Mouse (Mus musculus): ENCODE results near the gene Dyrk4. TPM values are rescaled to one million over a fixed set of nuclear protein-coding genes. Genes with fewer than 3 reads are reported as not detected.

Dyrk4 gene
- total RNA-seq, 2 experiments from 2014 or later = not detected

GRCm38 (mm10) chr6:126932896-126933295 lies 11.3 kb upstream of the Dyrk4 start:
- no peak overlapping the region for H3K27ac ChIP-seq
- no peak for DNase-seq
- TF ChIP-seq CTCF (IDR thresholded peaks at IDR 0.05) = no peak

GRCm38 (mm10) chr6:126914928-126915327 lies 6.7 kb downstream of the Dyrk4 start:
- intact Hi-C loops (cut with DNase I) = no loop called here
- no peak overlapping the region for H3K4me3 ChIP-seq
- H3K27ac ChIP-seq = no peak overlapping the region
- no peak for DNase-seq
- no peak for TF ChIP-seq CTCF (IDR thresholded peaks at IDR 0.05)

More at GRCm38 (mm10) chr6:126932896-126933295, 11.3 kb upstream of the Dyrk4 start:
- intact Hi-C loops (cut with DNase I) = no loop called here
- no peak overlapping the region for H3K4me3 ChIP-seq

- H3K27ac ChIP-seq = no peak overlapping the region
- TF ChIP-seq CTCF (IDR thresholded peaks at IDR 0.05) = no peak
- intact Hi-C loops (cut with DNase I) = no loop called here
- DNase-seq = no peak
- no peak overlapping the region for H3K4me3 ChIP-seq
Observed at GRCm38 (mm10) chr6:126910727-126911126, 10.9 kb downstream of the Dyrk4 start.

- no peak for DNase-seq
- H3K27ac ChIP-seq = no peak overlapping the region
- intact Hi-C loops (cut with DNase I) = no loop called here
- H3K4me3 ChIP-seq = no peak overlapping the region
- no peak for TF ChIP-seq CTCF (IDR thresholded peaks at IDR 0.05)
Observed at GRCm38 (mm10) chr6:126907876-126908275, 13.8 kb downstream of the Dyrk4 start.

- intact Hi-C loops (cut with DNase I) = no loop called here
- TF ChIP-seq CTCF (IDR thresholded peaks at IDR 0.05) = no peak
- Histone ChIP-seq H3K4me3 (no peak overlapping the region), H3K27ac (no peak overlapping the region)
- DNase-seq = no peak
Observed at GRCm38 (mm10) chr6:126907378-126907777, 14.3 kb downstream of the Dyrk4 start.

GRCm38 (mm10) chr6:126877118-126877517 lies 44.5 kb downstream of the Dyrk4 start:
- Histone ChIP-seq H3K4me3 (no peak overlapping the region), H3K27ac (no peak overlapping the region)
- intact Hi-C loops (cut with DNase I) = no loop called here
- no peak for DNase-seq
- TF ChIP-seq CTCF (IDR thresholded peaks at IDR 0.05) = no peak

GRCm38 (mm10) chr6:126852881-126853280 lies 68.8 kb downstream of the Dyrk4 start, which contains the start of gene Akap3:
Gene Akap3 (plus strand): TSS chr6:126853098.
- TF ChIP-seq CTCF (IDR thresholded peaks at IDR 0.05) = no peak
- Histone ChIP-seq H3K4me3 (no peak within 1 kb of the TSS), H3K27ac (no peak within 1 kb of the TSS)
- no peak for DNase-seq
- intact Hi-C loops (cut with DNase I) = no loop called here

GRCm38 (mm10) chr6:126848712-126849704 lies 72.6 kb downstream of the Dyrk4 start, which contains the start of gene Ndufa9:
Gene Ndufa9 (minus strand): TSS chr6:126849136.
- DNase-seq = peak; percentile 96
- H3K4me3 ChIP-seq = peak within 1 kb of the TSS; percentile 91
- TF ChIP-seq CTCF (IDR thresholded peaks at IDR 0.05) = no peak
- peak within 1 kb of the TSS; percentile 92 for H3K27ac ChIP-seq
- intact Hi-C loops (cut with DNase I) = loop anchor here (2.0 kb wide), 1 partner anchor 90 kb away; the partner anchor contains the start of genes D6Wsu163e and Rad51ap1

- no peak for TF ChIP-seq CTCF (IDR thresholded peaks at IDR 0.05)
- intact Hi-C loops (cut with DNase I) = no loop called here
- Histone ChIP-seq H3K4me3 (no peak overlapping the region), H3K27ac (no peak overlapping the region)
- DNase-seq = no peak
Observed at GRCm38 (mm10) chr6:126836628-126837027, 85.0 kb downstream of the Dyrk4 start.

Other genes with a start within 250 kb of the Dyrk4 start
- under 1 TPM; 0.15 to 0.28 TPM for gene Kcna6, start 181.2 kb downstream of the Dyrk4 start, total RNA-seq (2021)
- 100 to 1,000 TPM; 283 to 396 TPM for gene Ndufa9, start 72.7 kb downstream of the Dyrk4 start, total RNA-seq (2021)
- not detected for gene Akap3, start 68.7 kb downstream of the Dyrk4 start, total RNA-seq (2021)
- under 1 TPM in 1 of 2 experiments, not detected in 1; 0.47 TPM for gene Rad51ap1, start 17.7 kb upstream of the Dyrk4 start, total RNA-seq (2021)
- gene D6Wsu163e, start 18.1 kb upstream of the Dyrk4 start, total RNA-seq (2021) = 1 to 10 TPM; 5.0 to 8.6 TPM
- 1 to 10 TPM; 2.3 to 3.5 TPM for gene Fgf6, start 93.7 kb upstream of the Dyrk4 start, total RNA-seq (2021)
- gene Fgf23, start 151.1 kb upstream of the Dyrk4 start, total RNA-seq (2021) = not detected
- 100 to 1,000 TPM in 1 of 2 experiments, 10 to 100 TPM in 1; 76.6 to 103 TPM for gene Tigar, start 187.7 kb upstream of the Dyrk4 start, total RNA-seq (2021)
- 10 to 100 TPM in 1 of 2 experiments, 1 to 10 TPM in 1; 6.9 to 16.6 TPM for gene Ccnd2, start 230.4 kb upstream of the Dyrk4 start, total RNA-seq (2021)